Mouse (Mus musculus): ENCODE data around the gene Nav1. TPM values are rescaled to one million over a fixed set of nuclear protein-coding genes. Genes with fewer than 3 reads are reported as not detected.

The Nav1 gene
- polyA plus RNA-seq, 1 experiment from 2014 or later, result 34.9 TPM

DNA sequence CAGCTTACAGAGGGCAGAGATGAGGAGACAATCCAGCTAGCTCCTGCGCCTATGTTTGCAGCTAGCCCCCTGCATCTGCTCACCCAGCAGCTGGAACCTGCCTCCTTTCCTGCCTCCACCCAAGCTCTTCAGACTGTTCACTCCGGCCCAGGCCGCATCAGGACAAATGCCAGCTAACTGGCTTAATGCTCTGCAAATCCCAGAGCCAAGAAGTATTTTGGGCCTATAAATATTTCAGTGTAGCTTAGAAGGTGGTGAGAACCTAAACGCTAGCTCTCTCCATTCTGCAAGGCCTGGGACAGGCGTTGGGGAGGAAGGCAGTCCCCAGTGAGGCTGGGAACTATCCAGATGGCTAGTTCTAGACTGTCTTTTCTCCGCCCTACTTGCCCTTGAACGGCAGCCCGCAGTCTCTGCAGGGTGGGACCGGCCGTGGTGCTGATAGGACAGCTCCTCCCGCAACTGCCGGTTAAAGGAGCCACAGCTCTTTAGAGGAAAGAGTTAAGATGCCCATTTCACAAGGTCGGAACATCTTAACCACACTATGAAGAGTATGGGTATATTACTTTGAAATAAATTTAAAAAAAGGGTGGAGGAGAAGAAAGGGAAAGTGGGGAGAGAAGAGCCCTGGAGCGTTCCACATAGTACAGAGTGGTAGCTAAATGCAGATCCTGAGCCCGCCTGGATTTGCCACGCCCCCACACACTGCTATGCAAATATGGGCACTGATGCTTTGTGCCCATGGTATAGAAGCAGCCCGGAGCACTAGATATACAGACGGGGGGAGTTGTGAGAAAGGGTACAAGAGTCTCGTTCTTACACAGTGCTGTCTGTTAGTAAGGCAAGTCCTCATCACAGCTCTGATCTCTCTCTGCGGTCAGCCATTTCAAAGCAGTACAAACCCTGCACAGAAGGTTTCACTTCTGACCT, 8.9 kb upstream of the Nav1 start:
- Histone ChIP-seq H3K27ac (replicated peaks) (peak overlapping the region; percentile 59), H3K4me3 (no peak overlapping the region), H3K4me1 (replicated peaks) (peaks cover 36% of the 10 kb centered on the region), H3K4me2 (peak overlapping the region; percentile 26), H3K9ac (0 out of 2 replicates have a peak overlapping the region, but pooled peaks have one; percentile 22), H3K27me3 (no peaks in the 10 kb centered on the region), H3K36me3 (no peaks in the 10 kb centered on the region), H3K9me3 (no peaks in the 10 kb centered on the region)
- peak; percentile 71 for ATAC-seq (ENCODE audit: low read depth)
- WGBS, result 15% methylated on average over 20 of the region's 20 CpGs

DNA sequence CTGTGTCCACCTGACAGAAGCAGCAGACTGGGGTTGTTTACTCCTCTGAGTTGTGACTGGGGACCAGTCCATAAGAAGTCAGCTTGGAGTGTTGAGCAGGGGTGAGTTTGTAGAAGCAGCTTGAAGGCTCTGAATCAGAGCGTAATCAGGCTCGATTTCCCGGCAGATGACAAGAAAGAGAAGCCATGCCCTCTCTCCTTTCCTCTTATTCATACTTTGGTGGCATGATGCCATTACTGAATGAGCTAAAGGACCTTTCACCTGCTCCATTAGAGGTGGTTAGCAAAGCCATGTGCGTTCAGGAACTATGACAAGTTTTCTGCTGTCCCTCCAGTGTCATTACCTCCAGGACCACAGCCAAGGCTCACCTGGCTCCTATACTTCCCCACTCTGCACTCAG, 2.5 kb upstream of the Nav1 start:
- Histone ChIP-seq H3K27me3 (no peaks in the 10 kb centered on the region), H3K4me2 (no peak overlapping the region), H3K4me1 (replicated peaks) (peaks cover 12% of the 10 kb centered on the region), H3K4me3 (no peak overlapping the region), H3K9ac (no peak overlapping the region), H3K9me3 (no peaks in the 10 kb centered on the region), H3K27ac (replicated peaks) (no peak overlapping the region), H3K36me3 (no peaks in the 10 kb centered on the region)
- WGBS, result 83% methylated on average over 4 of the region's 4 CpGs
- ATAC-seq (ENCODE audit: low read depth), result no peak

DNA sequence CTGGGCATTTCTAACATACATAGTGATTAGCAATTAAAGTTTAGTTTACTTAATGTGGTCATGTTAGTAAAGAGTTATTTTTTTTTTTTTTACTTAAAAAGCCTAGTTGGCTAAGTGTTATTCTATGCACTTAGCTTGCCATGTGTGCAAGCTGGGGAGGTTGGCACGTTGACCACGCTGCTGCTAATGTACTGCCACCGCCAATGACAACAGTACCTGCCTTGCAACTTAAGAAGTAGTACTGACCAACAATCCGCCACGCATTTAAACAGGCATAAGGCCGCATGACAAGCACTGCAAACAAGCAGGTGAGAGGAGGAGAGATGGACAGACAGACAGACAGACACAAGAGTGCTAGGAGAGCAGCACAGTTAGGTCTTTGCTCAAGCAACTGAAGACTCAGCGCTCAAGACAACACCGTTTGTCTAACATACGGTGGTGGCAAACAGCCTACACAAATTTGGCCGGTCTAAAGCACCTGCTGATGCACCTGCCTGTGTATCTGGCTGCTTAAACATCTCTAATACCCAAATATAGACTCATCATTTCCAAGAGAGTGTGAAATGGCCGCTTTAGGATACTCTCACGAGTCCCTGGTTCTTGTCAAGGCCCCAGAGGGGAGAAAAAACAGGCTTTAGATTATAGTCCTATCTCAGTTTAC, 610 bp downstream of the Nav1 start:
- WGBS, result 90% methylated on average over 12 of the region's 12 CpGs
- H3K4me3 ChIP-seq, result no peak overlapping the region

DNA sequence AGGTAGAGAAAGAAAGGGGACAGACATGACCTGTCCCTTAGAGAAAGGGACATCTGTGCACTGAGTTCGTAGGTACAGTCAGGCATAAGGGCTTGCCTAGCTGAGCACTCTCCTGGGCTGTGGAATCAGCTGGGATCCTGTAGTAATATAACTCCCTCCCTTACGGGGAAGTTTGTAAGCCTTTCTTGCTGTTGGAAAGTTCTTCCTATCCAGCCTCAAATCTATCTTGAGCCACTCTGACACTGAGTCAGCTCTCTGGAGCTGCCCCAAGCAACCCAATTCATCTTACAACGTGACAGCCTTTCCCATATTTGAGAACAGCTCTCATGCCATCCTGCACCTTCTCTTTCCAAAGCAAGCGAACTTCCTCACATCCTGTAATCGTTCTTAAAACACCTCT, 1.6 kb downstream of the Nav1 start:
- Histone ChIP-seq H3K4me1 (replicated peaks) (peaks cover 36% of the 10 kb centered on the region), H3K9ac (no peak overlapping the region), H3K4me2 (no peak overlapping the region), H3K9me3 (no peaks in the 10 kb centered on the region), H3K27ac (replicated peaks) (no peak overlapping the region), H3K36me3 (no peaks in the 10 kb centered on the region), H3K27me3 (no peaks in the 10 kb centered on the region), H3K4me3 (no peak overlapping the region)
- no peak for ATAC-seq (ENCODE audit: low read depth)
- WGBS, result 67% methylated on average over 5 of the region's 5 CpGs

More for the DNA sequence above, 610 bp downstream of the Nav1 start:
- no peak overlapping the region for H3K4me2 ChIP-seq
- peaks cover 33% of the 10 kb centered on the region for H3K4me1 ChIP-seq (replicated peaks)
- no peak for ATAC-seq (ENCODE audit: low read depth)
- H3K27ac ChIP-seq (replicated peaks), result no peak overlapping the region
- H3K9me3 ChIP-seq, result no peaks in the 10 kb centered on the region
- H3K27me3 ChIP-seq, result no peaks in the 10 kb centered on the region
- H3K36me3 ChIP-seq, result no peaks in the 10 kb centered on the region
- H3K9ac ChIP-seq, result no peak overlapping the region

DNA sequence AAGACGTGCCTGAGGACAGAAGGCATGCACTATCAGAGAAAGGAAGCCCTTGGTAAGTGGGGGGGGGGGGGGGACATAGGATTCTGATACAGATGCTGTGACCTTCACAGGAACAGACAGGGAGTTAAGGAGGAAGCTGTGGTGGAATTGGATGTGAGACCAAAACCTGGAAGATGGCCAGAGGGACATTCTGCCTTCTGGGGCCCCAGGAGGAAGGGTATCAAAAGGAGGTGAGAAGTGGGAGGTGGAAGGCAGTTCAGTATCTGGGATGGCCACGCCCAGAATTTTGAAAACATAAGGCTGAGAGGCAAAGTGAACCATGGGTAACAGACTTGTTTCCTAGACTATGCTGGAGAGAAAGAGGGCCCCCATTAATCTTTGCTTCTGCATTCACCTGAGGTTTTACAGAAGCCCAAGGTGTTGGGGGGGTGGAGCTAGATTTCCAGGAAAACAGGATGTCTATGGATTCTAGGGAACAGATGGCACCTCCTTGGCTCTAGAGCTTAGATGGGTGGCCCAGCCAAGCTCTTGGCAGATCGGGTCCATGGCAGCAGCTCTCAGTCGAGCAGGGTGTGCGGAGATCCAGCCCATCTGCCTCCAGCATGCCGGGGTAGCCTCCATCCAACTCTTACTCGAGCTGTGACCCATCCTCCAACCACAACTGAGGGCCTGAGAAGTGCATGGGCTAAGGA, 2.6 kb downstream of the Nav1 start:
- H3K4me2 ChIP-seq, result no peak overlapping the region
- H3K27me3 ChIP-seq, result no peaks in the 10 kb centered on the region
- H3K9ac ChIP-seq, result no peak overlapping the region
- 87% methylated on average over 7 of the region's 7 CpGs for WGBS
- no peak overlapping the region for H3K4me3 ChIP-seq
- H3K4me1 ChIP-seq (replicated peaks), result peaks cover 44% of the 10 kb centered on the region
- ATAC-seq (ENCODE audit: low read depth), result no peak
- H3K36me3 ChIP-seq, result no peaks in the 10 kb centered on the region
- H3K9me3 ChIP-seq, result no peaks in the 10 kb centered on the region
- no peak overlapping the region for H3K27ac ChIP-seq (replicated peaks)

DNA sequence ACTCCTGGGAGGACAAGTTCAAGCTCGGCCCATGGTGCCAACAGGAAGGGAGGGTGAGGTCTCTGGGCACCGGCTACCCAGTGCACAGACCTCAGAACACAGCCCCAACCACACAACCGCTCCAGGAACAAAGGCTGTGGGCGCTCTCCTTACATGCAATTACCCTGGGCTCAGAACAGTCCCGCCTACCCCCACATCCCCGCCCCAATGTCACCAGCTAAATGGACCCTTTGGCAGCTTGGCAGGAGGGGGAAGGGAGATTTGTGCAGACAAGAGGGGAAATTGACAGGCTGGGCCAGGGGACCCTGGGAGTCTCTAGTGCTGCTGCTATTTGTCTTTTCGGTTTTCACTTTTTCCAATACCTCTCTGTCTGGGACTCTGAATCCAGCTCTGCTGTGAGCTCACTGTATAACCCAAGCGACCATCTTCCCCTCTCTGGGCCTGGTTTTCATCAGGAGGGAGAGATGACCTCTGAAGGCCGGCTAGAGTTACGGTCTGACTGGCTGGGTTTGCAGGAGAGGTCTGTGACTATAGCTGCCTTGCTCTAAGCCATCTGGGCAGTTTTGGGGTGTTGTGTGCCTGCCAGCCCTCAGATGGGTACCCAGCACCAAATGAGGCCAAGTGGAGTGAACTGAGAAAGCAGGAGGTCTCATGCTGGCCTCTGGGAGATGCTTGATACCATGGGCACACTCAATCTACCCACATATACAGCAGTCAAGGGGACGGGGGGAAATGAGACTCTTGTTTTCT, 3.8 kb downstream of the Nav1 start:
- ATAC-seq (ENCODE audit: low read depth), result peak; percentile 70
- Histone ChIP-seq H3K9ac (peak overlapping the region; percentile 49), H3K4me3 (no peak overlapping the region), H3K36me3 (no peaks in the 10 kb centered on the region), H3K4me1 (replicated peaks) (peaks cover 57% of the 10 kb centered on the region), H3K9me3 (no peaks in the 10 kb centered on the region), H3K27ac (replicated peaks) (peak overlapping the region; percentile 72), H3K27me3 (no peaks in the 10 kb centered on the region), H3K4me2 (peak overlapping the region; percentile 11)
- WGBS, result 27% methylated on average over 11 of the region's 11 CpGs

DNA sequence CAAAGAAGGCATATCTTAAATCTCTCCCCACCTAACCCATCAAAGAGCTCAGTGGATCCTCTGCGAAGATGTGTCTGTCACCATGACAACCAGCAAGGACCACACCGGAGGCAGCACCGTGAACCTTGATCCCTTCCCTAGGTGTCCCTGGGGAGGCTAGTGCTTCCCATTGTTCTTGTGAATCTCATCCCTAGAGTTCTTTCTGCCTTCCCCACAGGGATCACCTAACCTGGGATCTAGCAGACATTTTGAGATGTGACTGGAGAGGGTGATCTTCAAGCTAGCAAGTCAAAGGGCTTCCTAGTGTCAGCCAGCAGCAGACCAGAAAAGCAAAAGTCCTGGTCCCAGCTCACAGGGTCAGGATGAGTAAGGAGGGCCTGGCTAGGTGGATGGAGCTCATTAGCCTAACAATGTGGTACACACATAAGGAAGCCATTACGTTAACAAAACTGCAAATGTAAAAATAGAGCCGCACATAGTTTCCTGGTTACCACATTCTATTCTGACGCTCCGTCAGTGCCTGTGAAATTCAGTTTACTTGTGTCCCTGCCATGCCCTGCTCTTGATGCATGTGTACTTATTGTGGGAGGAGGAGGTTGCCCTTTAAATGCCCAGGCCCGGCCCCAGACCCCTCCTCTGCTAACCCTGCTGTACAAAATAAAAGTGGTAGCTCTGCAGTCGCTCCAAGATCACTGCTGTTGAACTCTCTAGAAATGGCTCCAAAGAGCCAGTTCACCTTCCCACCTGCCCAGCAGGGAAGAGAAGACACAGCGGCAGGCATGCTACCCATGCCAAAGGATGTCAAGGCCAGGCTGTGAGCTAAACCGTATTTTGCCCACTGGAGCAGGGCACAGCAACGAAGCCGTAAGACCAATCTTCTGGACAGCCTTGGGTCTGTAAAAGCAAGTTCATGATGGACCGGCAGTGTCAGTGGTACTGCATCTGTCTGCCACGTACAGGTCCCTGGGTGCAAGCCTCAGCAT, 6.8 kb downstream of the Nav1 start:
- Histone ChIP-seq H3K4me3 (no peak overlapping the region), H3K4me1 (replicated peaks) (peaks cover 61% of the 10 kb centered on the region), H3K9ac (no peak overlapping the region), H3K36me3 (no peaks in the 10 kb centered on the region), H3K27ac (replicated peaks) (peak overlapping the region; percentile 23; the same call in 1 of the 2 replicates), H3K4me2 (no peak overlapping the region), H3K27me3 (no peaks in the 10 kb centered on the region), H3K9me3 (no peaks in the 10 kb centered on the region)
- ATAC-seq (ENCODE audit: low read depth), result no peak
- WGBS, result 48% methylated on average over 15 of the region's 15 CpGs

DNA sequence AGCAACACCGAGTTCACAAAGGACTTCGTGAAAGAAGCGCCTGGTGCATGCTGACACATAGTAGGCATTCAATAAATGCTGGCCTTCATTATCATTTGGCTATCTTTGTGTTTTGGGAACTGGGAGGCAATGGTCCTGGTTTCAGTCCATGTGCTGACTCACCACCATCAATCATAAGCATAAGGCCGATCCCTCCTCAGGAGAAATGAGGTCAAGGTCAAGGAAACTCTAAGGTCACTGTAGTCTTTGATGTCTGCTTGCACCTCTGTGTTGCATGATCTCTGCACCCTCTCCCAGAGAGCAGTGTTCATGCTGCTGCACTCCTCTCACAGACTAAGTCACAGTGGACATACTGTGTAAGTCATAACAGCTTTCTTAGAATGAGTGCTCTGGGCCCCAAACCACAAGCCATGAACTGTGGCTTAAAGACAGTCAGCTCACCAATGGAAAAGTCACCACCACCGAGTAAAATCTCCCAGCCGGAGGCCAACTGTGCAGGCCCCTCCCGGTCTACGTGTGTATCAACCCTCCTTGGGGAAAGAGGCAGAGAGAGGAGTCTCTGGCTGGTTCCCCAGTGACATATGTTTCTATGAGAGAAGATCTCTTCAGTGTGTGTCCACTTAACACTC, 8.7 kb downstream of the Nav1 start:
- Histone ChIP-seq H3K9ac (no peak overlapping the region), H3K4me1 (replicated peaks) (peaks cover 44% of the 10 kb centered on the region), H3K4me2 (no peak overlapping the region), H3K27me3 (no peaks in the 10 kb centered on the region), H3K27ac (replicated peaks) (no peak overlapping the region), H3K4me3 (no peak overlapping the region), H3K36me3 (no peaks in the 10 kb centered on the region), H3K9me3 (no peaks in the 10 kb centered on the region)
- WGBS, result 71% methylated on average over 8 of the region's 8 CpGs
- ATAC-seq (ENCODE audit: low read depth), result no peak

DNA sequence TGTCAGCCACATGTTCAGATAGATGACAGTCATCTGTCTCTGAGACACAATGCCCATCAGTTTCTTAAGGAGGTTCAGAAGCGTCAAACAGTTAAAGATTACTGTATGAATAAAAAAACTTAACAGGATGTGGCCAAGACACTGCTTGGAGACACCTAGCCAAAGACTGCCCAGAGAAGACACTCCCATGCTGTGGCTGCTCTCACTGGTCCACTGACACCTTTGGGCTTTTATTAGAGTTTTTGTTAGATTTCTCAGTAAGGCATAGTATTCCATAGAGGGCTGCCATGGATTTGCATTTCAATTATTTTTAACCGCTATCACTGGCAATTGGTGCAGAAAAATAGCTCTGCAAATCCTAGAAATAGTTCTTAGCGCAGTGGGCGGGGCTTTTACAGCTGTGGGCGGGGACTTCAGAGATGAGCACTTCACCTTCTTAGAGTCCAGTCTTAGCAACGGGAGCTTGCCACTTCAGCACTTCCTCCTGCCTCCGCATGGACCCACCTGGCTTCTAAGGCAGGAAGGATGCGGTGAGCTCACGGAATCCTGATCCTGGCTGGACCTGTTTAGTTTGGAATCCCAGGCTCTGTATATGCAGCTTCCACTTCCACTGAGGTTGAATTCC, 12.7 kb downstream of the Nav1 start:
- no peak overlapping the region for H3K4me3 ChIP-seq
- ATAC-seq (ENCODE audit: low read depth), result no peak
- H3K4me2 ChIP-seq, result no peak overlapping the region
- H3K9me3 ChIP-seq, result no peaks in the 10 kb centered on the region
- 49% methylated on average over 9 of the region's 9 CpGs for WGBS
- peaks cover 21% of the 10 kb centered on the region for H3K4me1 ChIP-seq (replicated peaks)
- no peak overlapping the region for H3K9ac ChIP-seq
- no peak overlapping the region for H3K27ac ChIP-seq (replicated peaks)
- no peaks in the 10 kb centered on the region for H3K27me3 ChIP-seq
- H3K36me3 ChIP-seq, result no peaks in the 10 kb centered on the region

DNA sequence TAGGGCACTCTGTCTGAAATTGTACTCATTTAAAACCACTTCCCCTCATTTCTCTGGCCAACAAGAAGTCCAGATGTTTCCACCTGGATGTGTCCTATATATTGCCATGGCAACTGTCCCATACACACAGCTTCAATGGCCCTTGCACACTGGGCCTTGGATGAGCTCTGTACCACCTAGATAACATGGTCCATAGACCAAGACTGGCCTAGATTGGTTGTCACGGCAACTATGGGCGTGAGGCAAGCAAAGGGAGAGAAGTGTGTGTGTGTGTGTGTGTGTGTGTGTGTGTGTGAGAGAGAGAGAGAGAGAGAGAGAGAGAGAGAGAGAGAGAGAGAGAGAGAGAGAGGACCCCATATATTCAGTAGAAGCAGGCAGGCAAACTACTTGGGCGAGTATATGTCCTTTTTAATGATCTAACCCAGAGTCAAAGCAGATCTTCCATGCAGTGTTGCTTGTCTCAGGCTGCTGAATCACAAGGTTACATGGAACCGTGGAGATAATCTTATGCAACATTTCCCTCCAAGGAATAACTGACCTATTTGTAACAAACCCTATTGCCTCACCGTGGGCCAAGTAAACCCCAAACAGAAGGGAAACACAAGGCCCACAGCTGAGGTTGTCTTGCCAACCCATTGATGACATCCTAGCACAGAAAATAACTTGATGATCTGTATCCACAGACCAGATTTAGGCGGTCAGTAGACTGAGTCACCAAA, 13.4 kb downstream of the Nav1 start:
- H3K27ac ChIP-seq (replicated peaks), result no peak overlapping the region
- no peaks in the 10 kb centered on the region for H3K27me3 ChIP-seq
- H3K4me2 ChIP-seq, result no peak overlapping the region
- no peaks in the 10 kb centered on the region for H3K36me3 ChIP-seq
- H3K4me1 ChIP-seq (replicated peaks), result peaks cover 17% of the 10 kb centered on the region
- ATAC-seq (ENCODE audit: low read depth), result no peak
- no peak overlapping the region for H3K4me3 ChIP-seq
- no peaks in the 10 kb centered on the region for H3K9me3 ChIP-seq
- 78% methylated on average over 6 of the region's 6 CpGs for WGBS
- H3K9ac ChIP-seq, result no peak overlapping the region

All from neural tube, embryonic 13.5 days (tissue).